Mouse (Mus musculus): ENCODE data around the gene Casc4.
A peak's percentile ranks its signal among the peaks of the same experiment; 100 is the strongest.

- peak; percentile 88 for TF ChIP-seq CTCF (IDR thresholded peaks at IDR 0.05; ENCODE audit: low read depth)
- TF ChIP-seq EP300 (optimal IDR thresholded peaks at IDR 0.05): no peak
Observed at GRCm38 (mm10) chr2:121832484-121832894, 34.3 kb upstream of the Casc4 start.
